Mouse (Mus musculus) telencephalon, adult 2 months (tissue): ENCODE measurements around the gene Nxpe3.

ENCODE experiments used
- DNase-seq: peaks from one replicate; pipeline ENCODE4 v3.0.0-alpha.2; 2011; ENCODE audit warnings: low read depth, low spot score

The Nxpe3 gene

GRCm38 (mm10) chr16:55809779-55810514 lies 85.1 kb downstream of the Nxpe3 start:
- DNase-seq = no peak

GRCm38 (mm10) chr16:55809345-55809744 lies 85.7 kb downstream of the Nxpe3 start:
- DNase-seq = no peak

GRCm38 (mm10) chr16:55807505-55807932 lies 87.6 kb downstream of the Nxpe3 start:
- DNase-seq = no peak

- no peak for DNase-seq
Observed at GRCm38 (mm10) chr16:55804799-55805198, 90.3 kb downstream of the Nxpe3 start.

- no peak for DNase-seq
Observed at GRCm38 (mm10) chr16:55801629-55802028, 93.5 kb downstream of the Nxpe3 start.

GRCm38 (mm10) chr16:55798845-55799244 lies 96.2 kb downstream of the Nxpe3 start:
- no peak for DNase-seq

- no peak for DNase-seq
Observed at GRCm38 (mm10) chr16:55790326-55790725, 104.8 kb downstream of the Nxpe3 start.
